Mouse (Mus musculus): ENCODE measurements around the gene Coa4.

The Coa4 gene

DNA sequence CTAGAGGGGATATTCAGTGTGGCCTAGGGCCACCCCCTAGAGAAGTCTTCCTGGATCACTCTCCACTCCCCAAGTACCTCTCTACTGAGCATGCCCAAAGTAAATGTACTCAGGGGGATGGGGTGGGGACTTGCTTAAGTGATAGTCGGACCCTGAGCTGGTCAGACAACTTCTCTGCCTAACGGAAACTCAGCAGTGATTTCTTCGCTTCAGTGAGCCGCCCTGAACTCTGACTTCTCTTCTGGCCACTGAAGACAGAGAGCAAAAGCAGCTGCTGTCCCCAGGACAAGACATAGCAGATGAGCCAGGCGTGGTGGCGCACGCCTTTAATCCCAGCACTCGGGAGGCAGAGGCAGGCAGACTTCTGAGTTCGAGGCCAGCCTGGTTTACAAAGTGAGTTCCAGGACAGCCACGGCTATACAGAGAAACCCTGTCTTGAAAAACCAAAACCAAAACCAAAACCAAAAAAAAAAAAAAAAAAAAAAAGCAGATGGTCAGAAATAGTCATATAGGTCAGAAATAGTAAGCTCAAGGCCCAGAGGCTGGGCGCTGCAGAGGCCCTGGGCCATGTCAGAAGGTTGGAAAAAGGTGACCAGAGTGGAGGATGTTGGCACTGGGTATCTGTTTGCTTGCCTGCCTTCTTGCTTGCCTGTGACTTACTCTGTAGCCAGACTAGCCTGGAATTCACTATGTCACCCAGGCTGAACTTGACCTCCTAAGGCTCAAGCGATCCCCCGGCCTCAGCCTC is 32.0 kb upstream of the Coa4 start:
- no peak for DNase-seq (ENCODE audit: low spot score)

DNA sequence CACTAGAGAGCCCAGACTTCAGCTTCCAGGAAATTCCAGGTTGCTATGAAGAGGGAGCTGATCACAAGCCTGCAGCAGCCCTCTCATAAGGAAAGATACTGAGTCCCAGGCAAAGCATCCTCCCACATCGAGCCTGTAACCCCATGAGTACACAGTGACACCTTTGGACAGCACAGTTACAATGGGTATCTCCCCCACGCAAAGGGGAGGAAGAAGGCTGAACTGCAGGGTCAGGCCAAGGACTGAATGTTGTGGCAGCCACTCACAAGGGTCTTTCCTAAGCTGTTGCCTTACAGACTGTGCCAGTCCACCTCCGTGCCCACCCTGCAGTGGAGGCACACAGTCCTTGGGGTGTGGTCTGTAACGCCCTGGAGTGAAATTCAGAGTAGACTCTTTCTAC is 30.4 kb upstream of the Coa4 start:
- DNase-seq (ENCODE audit: low spot score) = no peak

DNA sequence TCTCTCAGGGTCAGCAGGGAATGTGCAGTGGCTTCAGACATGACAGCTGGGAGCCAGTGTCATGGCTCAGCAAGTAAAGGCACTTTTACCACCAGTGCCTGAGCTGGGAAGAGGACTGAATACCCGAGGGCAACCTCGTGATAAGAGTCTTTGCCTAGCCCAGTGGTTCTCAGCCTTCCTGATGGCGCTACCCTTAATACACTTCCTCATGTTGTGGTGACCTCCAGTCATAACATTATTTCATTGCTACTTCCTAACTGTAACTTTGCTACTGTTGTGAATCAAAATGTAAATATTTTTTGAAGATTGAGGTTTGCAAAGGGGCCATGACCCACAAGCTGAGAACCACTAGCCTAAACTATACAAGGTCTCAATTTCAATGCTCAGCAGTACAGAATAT is 28.2 kb upstream of the Coa4 start:
- DNase-seq (ENCODE audit: low spot score) = no peak

DNA sequence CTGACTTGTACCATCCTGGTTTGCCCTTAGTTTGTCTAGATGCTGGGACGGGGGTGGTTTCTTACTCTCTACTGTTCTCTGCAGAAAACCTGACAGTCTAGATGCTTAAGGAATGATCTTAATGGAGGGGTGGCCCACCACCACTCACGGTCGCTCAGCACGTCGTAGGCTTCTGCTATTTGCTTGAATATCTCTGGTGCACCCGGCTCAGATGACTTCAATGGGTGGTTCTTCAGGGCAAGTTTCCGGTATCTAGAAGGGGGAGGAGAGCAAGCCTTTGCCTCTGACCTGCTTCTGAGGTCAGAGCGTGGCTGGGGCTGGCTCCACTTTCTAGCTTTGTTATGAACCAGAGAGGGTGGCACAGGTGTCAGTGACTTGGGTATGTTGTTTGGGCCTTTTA is 25.3 kb upstream of the Coa4 start:
- no peak for DNase-seq (ENCODE audit: low spot score)

DNA sequence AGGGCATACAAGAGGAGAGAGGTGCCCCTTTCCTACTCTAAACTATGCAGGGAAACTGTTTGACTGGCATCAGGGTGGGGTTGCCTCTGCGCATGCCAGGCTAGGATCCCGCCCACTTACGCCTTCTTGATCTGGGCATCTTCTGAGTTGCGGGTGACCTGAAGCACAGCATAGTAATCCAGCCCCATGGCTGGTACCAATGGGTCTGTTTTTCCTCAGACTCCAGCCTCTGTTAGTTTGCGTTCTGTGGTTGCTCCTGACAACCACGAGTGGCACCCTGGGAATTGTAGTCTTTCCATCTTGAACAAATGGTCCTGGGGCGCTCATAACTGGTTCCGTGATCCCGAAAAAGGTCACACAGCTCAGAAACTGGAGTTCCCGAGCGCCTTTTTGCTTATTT is 22.3 kb upstream of the Coa4 start, which contains the start of gene Dnajb13:
Dnajb13 (minus strand) TSS at position 388 of the 400 bp plus-strand sequence.
- DNase-seq (ENCODE audit: low spot score) = peak; percentile 28

DNA sequence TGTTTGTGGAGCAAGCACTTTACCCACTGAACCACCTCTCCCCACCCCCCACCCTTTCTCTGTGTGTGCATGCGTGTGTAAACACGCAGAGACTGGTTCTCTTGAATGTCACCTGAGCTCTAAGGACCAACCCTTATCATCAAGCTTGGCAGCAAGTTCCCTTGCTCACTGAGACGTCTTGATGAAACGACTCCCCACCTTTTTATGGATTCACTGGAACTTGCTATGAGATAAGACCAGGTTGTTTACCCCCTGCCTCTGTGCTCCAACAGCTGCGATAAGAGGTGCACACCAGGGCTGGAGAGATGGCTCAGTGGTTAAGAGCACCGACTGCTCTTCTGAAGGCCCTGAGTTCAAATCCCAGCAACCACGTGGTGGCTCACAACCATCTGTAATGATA is 16.7 kb upstream of the Coa4 start:
- no peak for DNase-seq (ENCODE audit: low spot score)

DNA sequence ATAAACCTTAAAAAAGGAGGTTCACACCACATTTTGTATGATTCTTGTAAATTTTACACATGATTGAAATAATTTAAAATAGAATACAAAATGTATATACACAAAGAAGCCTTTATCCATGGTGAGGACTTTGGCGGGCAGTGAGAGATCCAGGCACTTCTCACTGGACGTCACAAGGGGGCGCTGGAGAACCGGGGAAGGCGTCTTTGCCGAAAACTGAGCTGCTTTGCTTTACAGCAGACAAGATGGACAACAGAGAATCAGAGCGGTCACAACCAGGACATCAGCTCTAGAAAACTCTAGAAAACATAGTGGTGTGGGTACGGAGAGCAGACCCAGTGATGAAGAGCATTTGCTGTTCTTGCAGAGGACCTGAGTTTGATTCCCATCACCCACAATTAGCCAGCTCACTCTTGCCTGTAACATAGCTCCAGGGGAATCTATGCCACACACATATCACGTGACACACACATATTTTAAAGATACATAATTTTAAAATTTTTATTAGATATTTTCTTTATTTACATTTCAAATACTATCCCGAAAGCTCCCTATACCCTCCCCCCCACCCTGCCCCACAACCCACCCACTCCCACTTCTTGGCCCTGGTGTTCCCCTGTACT is 16.1 kb upstream of the Coa4 start:
- peak; percentile 88 for DNase-seq (ENCODE audit: low spot score)

DNA sequence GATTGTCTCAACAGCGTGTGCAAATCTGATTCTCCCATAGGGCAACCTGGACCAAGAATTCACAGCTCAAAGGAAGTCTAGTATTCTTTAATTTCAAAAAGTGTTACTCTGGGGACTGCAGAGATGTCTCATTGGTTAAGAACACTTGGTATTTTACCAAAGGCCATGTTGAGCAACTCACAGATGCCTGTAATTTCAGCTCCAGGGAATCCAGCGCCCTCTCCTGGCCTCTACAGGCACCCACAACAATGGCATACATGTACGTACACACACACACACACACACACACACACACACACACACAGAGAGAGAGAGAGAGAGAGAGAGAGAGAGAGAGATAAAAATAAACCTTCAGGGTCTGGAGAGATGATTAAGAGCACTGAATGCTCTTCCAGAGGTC is 14.6 kb upstream of the Coa4 start:
- DNase-seq (ENCODE audit: low spot score) = no peak

DNA sequence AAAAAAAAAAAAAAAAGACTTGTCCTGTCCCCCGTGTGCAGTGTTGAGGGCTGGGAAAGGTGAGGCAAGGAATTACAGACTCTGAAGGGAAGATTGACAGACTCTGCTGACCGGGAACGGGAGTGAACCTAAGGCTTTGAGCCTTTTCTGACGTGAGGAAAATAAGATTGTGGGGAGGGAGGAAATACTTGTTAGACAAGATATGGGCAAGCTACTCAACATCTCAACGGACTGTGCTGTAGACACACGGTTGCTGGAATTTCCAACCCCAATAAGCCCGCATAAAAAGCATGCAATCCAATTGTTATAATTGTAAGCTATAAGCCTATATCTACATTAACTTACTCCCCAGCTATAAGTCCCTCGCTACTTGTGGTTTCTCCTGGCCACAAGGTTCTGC is 12.2 kb upstream of the Coa4 start:
- no peak for DNase-seq (ENCODE audit: low spot score)

DNA sequence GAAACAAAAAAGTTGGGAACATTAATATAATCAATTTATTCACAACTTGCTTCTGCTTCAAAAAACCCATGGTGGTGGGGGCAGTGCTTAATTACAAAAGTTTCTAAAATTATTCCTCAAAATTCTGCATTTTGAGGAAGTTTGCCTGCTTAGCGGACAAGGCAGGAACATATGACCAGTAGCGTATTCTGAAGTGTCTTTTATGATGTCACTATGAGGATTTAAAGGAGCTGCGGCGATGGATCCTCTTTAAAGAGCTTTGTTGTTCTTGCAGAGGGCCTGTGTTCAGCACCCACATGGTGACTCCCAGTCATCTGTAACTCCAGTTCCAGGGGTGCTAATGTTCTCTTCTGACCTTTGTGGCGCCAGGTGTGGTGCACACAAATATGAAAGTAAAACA is 6.1 kb upstream of the Coa4 start:
- DNase-seq (ENCODE audit: low spot score) = no peak

DNA sequence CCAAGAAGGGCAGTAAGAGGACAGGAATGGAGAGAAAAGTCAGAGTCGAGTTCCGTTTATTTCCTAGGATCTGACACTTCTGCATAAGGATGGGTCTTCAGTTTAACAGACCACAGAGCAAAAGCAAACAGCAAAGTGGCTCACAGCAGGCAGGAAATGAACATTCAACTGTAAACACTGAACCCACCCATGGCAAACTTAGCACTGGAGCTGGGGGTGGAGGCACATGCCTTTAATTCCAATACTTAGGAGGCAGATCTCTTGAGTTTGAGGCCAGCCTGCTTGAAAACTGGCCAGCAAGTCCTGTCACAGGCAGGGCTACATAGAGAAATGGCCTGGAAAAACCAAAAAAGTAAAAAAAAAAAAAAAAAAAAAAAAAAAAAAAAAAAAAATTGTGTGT is 3.4 kb upstream of the Coa4 start:
- no peak for DNase-seq (ENCODE audit: low spot score)

DNA sequence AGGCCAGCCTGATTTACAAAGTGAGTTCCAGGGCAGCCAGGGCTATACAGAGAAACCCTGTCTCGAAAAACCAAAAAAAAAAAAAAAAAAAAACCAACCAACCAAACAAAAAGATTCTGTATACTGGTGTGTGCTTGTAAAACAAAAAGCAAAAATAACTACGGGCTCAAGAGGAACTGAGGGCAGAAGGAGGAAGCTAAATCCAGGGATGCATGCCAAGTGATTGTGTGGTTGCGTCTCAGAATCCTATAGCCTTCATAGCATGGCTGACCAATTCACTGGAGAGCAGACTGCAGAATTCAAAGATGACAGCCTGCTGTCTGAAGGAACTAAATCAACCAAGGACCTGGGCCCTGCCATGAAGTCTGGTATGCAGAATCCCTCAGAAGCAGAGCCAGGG is 2.7 kb upstream of the Coa4 start:
- no peak for DNase-seq (ENCODE audit: low spot score)

DNA sequence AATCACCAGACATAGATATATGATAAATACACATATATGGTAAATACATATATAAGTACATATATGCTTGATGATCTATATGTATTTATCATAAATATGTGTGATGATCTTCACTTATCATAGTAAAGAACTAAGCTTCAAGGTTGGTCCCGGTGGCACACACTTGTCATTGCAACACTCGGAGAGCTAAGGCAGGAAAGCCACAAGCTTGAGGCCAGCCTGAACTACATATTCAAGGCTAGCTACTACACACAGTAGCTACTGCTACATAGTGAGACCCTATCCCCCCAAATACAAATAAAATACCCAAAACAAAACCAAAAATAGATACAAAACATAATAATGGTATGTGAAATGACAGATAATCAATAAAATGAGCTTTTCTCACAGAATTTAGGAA is 1.0 kb upstream of the Coa4 start:
- no peak for DNase-seq (ENCODE audit: low spot score)

DNA sequence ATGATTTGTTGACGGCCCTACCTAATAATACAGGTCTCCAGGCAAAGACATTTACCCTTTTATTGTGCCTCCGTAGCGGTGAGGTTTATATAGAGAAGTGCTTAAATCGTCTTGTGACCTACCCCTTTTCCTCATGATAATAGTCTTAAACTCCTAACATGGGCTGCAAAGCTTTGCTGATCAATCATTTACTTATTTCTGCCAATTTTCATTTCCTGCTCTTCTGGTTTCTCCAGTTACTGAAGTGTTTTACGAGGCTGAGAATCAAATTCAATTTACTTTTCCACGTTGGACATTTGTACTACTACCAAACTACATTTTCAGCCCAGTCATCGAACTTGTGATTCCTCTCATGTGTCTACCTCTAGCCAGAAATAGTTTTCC is 640 bp downstream of the Coa4 start:
- no peak for DNase-seq (ENCODE audit: low spot score)

DNA sequence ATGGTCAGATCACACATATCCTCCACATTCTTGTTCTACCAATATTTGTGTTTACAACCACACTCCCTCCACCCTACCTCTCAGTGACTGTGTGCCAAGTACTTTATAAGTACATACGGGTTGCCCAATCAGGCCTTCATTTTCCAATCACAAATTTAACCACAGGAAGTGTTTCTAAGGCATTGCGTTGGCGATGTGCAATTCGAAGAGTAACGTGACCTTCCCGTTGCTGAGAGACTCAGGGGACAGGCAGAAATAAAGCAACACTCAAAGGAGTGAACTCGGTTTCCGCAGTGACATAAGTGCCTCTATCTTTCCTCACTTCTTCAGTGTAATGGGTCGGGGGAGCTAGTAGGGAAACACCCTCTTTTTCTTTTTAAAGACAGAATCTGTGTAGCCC is 2.6 kb downstream of the Coa4 start:
- no peak for DNase-seq (ENCODE audit: low spot score)

DNA sequence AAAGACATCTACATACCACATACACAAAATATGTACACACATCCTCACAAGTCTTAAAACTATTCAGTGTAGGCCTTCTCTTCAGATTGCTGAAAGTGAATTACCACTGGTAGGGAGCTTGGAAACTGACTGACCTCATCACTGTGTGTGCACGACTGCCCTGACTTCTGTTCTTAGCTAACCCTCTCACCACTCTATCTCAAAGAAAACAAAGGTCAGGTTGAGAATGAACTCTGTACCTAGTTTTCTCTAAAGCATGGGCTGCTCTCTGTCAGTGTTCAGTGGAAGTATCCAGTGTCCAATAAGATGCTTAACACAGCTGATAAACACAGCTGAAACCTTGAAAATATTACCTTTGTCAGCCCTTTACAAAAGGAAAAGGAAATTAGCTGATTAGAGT is 7.6 kb downstream of the Coa4 start:
- no peak for DNase-seq (ENCODE audit: low spot score)

DNA sequence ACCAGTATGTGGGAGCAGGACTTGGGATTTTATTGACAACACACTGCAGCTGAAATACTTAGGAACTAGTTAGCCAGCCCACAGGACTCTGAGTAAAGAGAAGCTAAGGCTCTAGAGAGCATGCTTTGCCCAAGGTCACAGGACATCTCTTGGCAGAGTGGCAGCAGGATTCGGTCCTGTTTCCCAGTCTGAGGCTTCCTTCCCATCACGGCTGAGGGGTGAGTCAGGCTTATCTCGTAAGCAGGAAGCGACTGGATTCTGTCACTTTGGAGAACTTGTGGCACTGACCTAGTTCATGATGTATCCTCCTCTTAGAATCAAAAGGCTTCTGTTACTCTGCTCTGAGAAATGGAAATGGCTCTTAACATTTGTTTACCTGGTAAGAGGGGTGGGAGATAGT is 10.8 kb downstream of the Coa4 start:
- no peak for DNase-seq (ENCODE audit: low spot score)

DNA sequence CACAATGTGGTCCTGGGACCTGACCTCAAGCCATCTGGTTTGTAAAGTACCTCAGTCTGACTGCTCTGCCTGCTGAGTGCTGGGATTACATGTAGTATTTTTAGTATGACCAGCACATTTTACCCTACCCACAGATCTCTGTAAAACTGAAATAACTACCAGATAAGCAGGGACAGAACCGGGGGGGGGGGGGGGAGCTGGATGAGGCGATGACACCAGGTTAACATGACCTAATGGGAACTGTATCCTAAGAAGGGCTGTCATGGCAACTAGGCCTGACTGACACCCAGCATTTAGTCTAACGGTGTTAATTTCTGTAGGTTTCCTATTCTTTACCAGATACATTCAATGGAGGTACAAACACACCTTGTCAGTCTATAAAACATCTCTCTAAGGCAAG is 12.9 kb downstream of the Coa4 start:
- no peak for DNase-seq (ENCODE audit: low spot score)

DNA sequence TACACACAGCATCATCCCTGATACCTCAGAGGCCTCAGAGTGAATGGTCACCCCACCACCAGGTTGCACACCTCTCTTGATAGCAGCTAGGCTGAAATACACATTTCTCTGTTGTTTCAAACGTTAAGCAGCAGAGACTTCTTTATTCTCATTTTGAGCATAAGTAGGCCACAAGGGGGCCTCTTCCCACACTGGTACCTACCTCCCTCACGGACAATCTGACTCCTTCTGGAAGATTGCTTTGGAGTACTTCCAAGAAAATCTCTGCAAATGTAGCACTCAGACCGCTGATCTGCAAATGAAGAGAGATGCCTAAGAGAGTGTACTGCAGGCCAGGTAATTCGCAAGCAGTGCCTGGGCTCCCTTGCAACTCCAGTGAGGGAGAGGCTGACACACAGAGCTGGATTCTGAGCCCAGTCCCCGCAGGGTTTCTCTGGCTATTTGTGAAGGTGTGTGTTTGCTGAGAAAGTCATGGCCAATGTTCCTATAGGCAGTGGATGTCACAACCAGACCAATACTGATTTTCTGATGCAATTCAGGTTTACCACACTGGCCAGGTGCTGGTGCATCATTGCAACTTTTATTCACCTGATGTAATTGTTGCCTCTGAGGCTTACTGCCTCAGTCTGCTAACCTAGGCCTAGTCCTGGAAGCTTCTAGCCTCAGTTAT is 13.6 kb downstream of the Coa4 start:
- peak; percentile 27 for DNase-seq (ENCODE audit: low spot score)

DNA sequence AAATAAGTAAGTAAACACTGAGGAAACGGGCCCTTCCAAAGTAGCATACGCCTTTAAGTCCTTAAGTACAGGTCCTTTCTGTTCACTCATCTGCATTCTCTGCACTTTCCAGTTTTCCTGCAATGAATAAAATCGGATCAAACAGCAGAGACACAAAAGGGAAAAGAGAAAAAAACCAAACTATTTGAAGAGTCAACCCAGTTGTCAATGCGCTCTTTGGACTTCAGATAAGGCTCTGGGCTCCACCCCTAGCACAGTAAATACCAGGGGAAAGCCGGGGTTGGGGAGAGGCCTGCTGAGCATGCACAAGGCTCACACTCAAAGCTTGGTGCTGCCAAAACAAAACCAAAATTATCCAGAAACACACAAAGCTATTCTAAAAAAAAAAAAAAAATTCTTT is 18.1 kb downstream of the Coa4 start:
- no peak for DNase-seq (ENCODE audit: low spot score)

DNA sequence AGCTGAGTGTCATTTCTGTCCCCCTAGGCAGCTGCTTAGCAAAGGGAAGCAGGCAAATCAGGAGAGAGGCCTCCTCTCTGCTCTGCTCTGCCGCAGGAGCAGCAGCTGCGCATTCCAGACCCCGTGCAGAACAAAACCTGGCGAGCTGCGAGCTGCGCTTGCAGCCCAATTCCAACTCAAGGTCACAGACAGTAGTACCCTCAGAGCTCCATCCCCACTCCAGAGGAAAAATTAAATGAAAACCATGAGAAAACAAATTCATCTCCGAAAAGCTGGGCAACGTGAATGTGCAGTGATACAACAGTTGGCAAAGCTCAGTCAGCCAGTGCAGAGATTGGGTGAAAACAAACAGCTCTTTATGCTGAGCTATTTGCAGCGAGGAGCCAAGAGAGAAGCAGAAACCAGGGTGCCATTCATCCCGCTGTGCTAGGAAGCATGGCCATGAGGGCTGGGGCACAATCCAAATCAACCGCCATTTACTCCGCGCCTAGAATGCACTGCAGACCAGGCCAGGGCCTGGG is 18.6 kb downstream of the Coa4 start:
- DNase-seq (ENCODE audit: low spot score) = peak; percentile 55

DNA sequence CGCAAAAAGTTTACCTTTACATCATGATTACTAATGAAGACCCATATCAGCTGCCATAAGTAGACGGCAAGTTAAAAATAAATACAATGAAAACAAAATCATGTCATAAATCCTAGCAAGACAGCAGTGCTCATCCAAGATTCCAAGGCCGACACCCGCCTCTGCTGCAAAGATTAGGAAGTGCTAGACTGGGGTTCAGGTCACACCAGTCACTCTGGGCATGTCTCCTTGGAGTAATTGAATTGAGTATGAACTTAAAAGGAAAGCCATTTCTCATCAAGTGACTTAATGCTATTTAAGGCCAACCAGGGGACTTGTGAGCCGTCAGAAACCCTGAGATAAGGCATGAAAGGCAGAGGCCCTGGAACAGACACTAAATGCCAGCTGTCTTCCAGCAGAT is 20.4 kb downstream of the Coa4 start:
- no peak for DNase-seq (ENCODE audit: low spot score)

DNA sequence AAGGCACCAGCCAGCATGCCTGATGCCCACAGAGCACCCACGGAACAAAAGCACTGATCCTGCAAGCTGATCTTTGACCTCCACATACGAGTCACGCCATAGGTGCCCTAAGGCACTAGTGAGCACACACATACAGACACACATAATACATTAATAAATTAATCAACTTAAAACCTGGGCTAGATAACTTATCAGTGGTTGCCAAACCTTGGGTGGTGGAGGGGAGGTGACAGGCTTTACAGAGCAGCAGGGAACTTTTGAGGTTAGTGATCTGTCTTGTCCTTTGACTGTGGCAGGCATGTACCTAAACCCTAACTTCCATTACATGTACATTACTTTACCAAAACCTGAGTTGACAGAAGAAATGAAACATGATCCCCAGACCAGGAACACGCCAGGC is 22.5 kb downstream of the Coa4 start:
- DNase-seq (ENCODE audit: low spot score) = no peak

All from retina, embryonic 14.5 days (tissue).